ENCODE assay signal across 9 mouse cellular contexts in genomic region chr12:85135513-85136470, GRCm38 (mm10). TPM values are rescaled to one million over a fixed set of nuclear protein-coding genes. Genes with fewer than 3 reads are reported as not detected.
DNase-seq lines count a peak whose midpoint lies in the region; ATAC-seq and TF ChIP-seq lines count a peak whose summit lies in the region.
"Had no signal": no experiment of that assay in that cellular context is flagged by ENCODE, and none has a peak within 500 bp of the region (broad histone marks: within the 10 kb centered on the region; RNA-seq: fewer than 3 reads in every experiment).

No protein-coding gene starts in this region.

- no peaks in the 10 kb centered on the region for H3K9me3 ChIP-seq in heart, postnatal 0 days (replicated peaks; ENCODE audit: control insufficient read depth, low read length)
- H3K9me3 ChIP-seq in stomach, embryonic 15.5 days, result no peaks in the 10 kb centered on the region
- no peaks in the 10 kb centered on the region for H3K9me3 ChIP-seq in stomach, postnatal 0 days (ENCODE audit: control insufficient read depth, low read length)

- 63% methylated on average over 19 of the region's 19 CpGs for WGBS in heart, postnatal 0 days
- WGBS in stomach, embryonic 15.5 days, result 75% methylated on average over 19 of the region's 19 CpGs
- WGBS in stomach, postnatal 0 days, result 78% methylated on average over 19 of the region's 19 CpGs

- no peak overlapping the region for H3K4me3 ChIP-seq in heart, postnatal 0 days (ENCODE audit: low read depth, low read length)
- H3K4me3 ChIP-seq in stomach, embryonic 15.5 days (replicated peaks), result no peak overlapping the region
- no peak overlapping the region for H3K4me3 ChIP-seq in stomach, postnatal 0 days (ENCODE audit: low read depth, low read length)

- no peak overlapping the region for H3K9ac ChIP-seq in heart, postnatal 0 days (replicated peaks; ENCODE audit: low read depth, low read length)
- no peak overlapping the region for H3K9ac ChIP-seq in stomach, embryonic 15.5 days
- H3K9ac ChIP-seq in stomach, postnatal 0 days (ENCODE audit: low read length), result no peak overlapping the region

- H3K4me2 ChIP-seq in heart, postnatal 0 days (ENCODE audit: low read depth, low read length), result no peak overlapping the region
- no peak overlapping the region for H3K4me2 ChIP-seq in stomach, embryonic 15.5 days
- H3K4me2 ChIP-seq in stomach, postnatal 0 days (replicated peaks; ENCODE audit: low read depth), result no peak overlapping the region

- peaks cover 45% of the 10 kb centered on the region for H3K36me3 ChIP-seq in heart, postnatal 0 days (replicated peaks; ENCODE audit: control insufficient read depth, insufficient read depth, low read length)
- peaks cover 31% of the 10 kb centered on the region for H3K36me3 ChIP-seq in stomach, embryonic 15.5 days
- H3K36me3 ChIP-seq in stomach, postnatal 0 days (ENCODE audit: control insufficient read depth, insufficient read depth, low read length), result peaks cover 23% of the 10 kb centered on the region

- TF ChIP-seq CTCF in heart, postnatal 0 days (IDR thresholded peaks at IDR 0.05; ENCODE audit: low read depth), result no peak
- no peak for TF ChIP-seq CTCF in stomach, postnatal 0 days (IDR thresholded peaks at IDR 0.05; ENCODE audit: low read depth)

- H3K4me1 ChIP-seq in heart, postnatal 0 days (ENCODE audit: control insufficient read depth, insufficient read depth), result peaks cover 5% of the 10 kb centered on the region; the same call in 1 of the 2 replicates
- H3K4me1 ChIP-seq in stomach, embryonic 15.5 days, result 0 out of 2 replicates have a peak, but pooled peaks cover 5% of the 10 kb centered on the region
- no peaks in the 10 kb centered on the region for H3K4me1 ChIP-seq in stomach, postnatal 0 days (replicated peaks; ENCODE audit: control insufficient read depth, insufficient read depth)

- peak; percentile 51 for DNase-seq in cerebellum, adult 9-11 months
- no peak for DNase-seq in cerebellum, adult 11-12 months
- peak; percentile 19 for DNase-seq in heart, postnatal 0 days (ENCODE audit: low spot score)
- DNase-seq in heart, adult 8-10 months (ENCODE audit: low spot score), result no peak
- no peak for DNase-seq in stomach, postnatal 0 days (ENCODE audit: low spot score)
- no peak for DNase-seq in thymus, postnatal 14 days
- DNase-seq in left cerebral cortex, adult 8-10 months (ENCODE audit: low spot score in 2 of 2), result no peak

- H3K27ac ChIP-seq in heart, postnatal 0 days (ENCODE audit: low read depth), result no peak overlapping the region
- H3K27ac ChIP-seq in stomach, embryonic 15.5 days, result no peak overlapping the region
- H3K27ac ChIP-seq in stomach, postnatal 0 days (replicated peaks), result no peak overlapping the region

- no peaks in the 10 kb centered on the region for H3K27me3 ChIP-seq in heart, postnatal 0 days (ENCODE audit: control insufficient read depth, insufficient read depth, low read length)
- no peaks in the 10 kb centered on the region for H3K27me3 ChIP-seq in stomach, embryonic 15.5 days (replicated peaks)
- no peaks in the 10 kb centered on the region for H3K27me3 ChIP-seq in stomach, postnatal 0 days (ENCODE audit: control insufficient read depth, insufficient read depth, low read length)

- no peak for TF ChIP-seq EP300 in heart, postnatal 0 days (IDR thresholded peaks at IDR 0.05; ENCODE audit: low read depth)
- TF ChIP-seq EP300 in stomach, postnatal 0 days (optimal IDR thresholded peaks at IDR 0.05), result no peak

- peak; percentile 34; the same call in 1 of the 2 replicates for ATAC-seq in heart, postnatal 0 days (ENCODE audit: insufficient read depth, low read depth)
- ATAC-seq in stomach, embryonic 15.5 days (ENCODE audit: insufficient read depth, low FRiP score, low read depth), result 0 out of 2 replicates have a peak, but pooled peaks have one; percentile 23
- ATAC-seq in stomach, postnatal 0 days (ENCODE audit: low FRiP score, low TSS enrichment), result no peak
- ATAC-seq: midbrain, embryonic 16.5 days had no signal

RNA-seq across cellular contexts. Expression of gene Rps6kl1, which starts 15.3 kb away (rescaled TPM):
- total RNA-seq in heart, postnatal 0 days (2014; rRNA removed; ENCODE audit: low replicate concordance), result 0.04 and 0.11 TPM in 2 replicates
- 0.95 and 1.1 TPM in 2 replicates for polyA plus RNA-seq in heart, postnatal 0 days (2015; fragmentation: Nextera tagmentation; extraction: Ambion mirVana)
- 1 to 10 TPM; 1.7 to 3.5 (median 2.8) TPM for total RNA-seq in heart, adult 8-10 months (2022)
- 1.7 and 1.8 TPM in 2 replicates for polyA plus RNA-seq in stomach, embryonic 15.5 days (2015; fragmentation: Nextera tagmentation; extraction: Ambion mirVana)
- polyA plus RNA-seq in stomach, postnatal 0 days (2015; fragmentation: Nextera tagmentation; extraction: Ambion mirVana), result 0.65 and 0.75 TPM in 2 replicates
- 10 to 100 TPM; 35.0 to 37.6 (median 36.6) TPM for total RNA-seq in left cerebral cortex, adult 8-10 months (2022)

RNA-seq across cellular contexts. Expression of gene Dlst, which starts 25.2 kb away (rescaled TPM):
- 341 and 343 TPM in 2 replicates for total RNA-seq in heart, postnatal 0 days (2014; rRNA removed; ENCODE audit: low replicate concordance)
- polyA plus RNA-seq in heart, postnatal 0 days (2015; fragmentation: Nextera tagmentation; extraction: Ambion mirVana), result 255 and 269 TPM in 2 replicates
- total RNA-seq in heart, adult 8-10 months (2022), result 100 to 1,000 TPM; 715 to 820 (median 788) TPM
- 102 and 106 TPM in 2 replicates for polyA plus RNA-seq in stomach, embryonic 15.5 days (2015; fragmentation: Nextera tagmentation; extraction: Ambion mirVana)
- 63.2 and 70.2 TPM in 2 replicates for polyA plus RNA-seq in stomach, postnatal 0 days (2015; fragmentation: Nextera tagmentation; extraction: Ambion mirVana)
- total RNA-seq in left cerebral cortex, adult 8-10 months (2022), result 100 to 1,000 TPM; 140 to 155 (median 152) TPM

RNA-seq across cellular contexts. Expression of gene Prox2, which starts 25.2 kb away (rescaled TPM):
- total RNA-seq in heart, postnatal 0 days (2014; rRNA removed; ENCODE audit: low replicate concordance), result 0.08 and 2.0 TPM in 2 replicates
- 1.8 and 1.9 TPM in 2 replicates for polyA plus RNA-seq in heart, postnatal 0 days (2015; fragmentation: Nextera tagmentation; extraction: Ambion mirVana)
- total RNA-seq in heart, adult 8-10 months (2022), result 1 to 10 TPM; 1.1 to 3.0 (median 1.8) TPM
- 2.9 and 3.0 TPM in 2 replicates for polyA plus RNA-seq in stomach, embryonic 15.5 days (2015; fragmentation: Nextera tagmentation; extraction: Ambion mirVana)
- polyA plus RNA-seq in stomach, postnatal 0 days (2015; fragmentation: Nextera tagmentation; extraction: Ambion mirVana), result 1.5 and 1.9 TPM in 2 replicates
- total RNA-seq in left cerebral cortex, adult 8-10 months (2022), result 1 to 10 TPM; 2.8 to 3.3 (median 3.1) TPM

RNA-seq across cellular contexts. Expression of gene Pgf, which starts 41.8 kb away (rescaled TPM):
- 4.4 and 5.0 TPM in 2 replicates for total RNA-seq in heart, postnatal 0 days (2014; rRNA removed; ENCODE audit: low replicate concordance)
- polyA plus RNA-seq in heart, postnatal 0 days (2015; fragmentation: Nextera tagmentation; extraction: Ambion mirVana), result 3.6 and 4.0 TPM in 2 replicates
- 1 to 10 TPM; 3.7 to 5.1 (median 4.1) TPM for total RNA-seq in heart, adult 8-10 months (2022)
- 14.7 and 16.0 TPM in 2 replicates for polyA plus RNA-seq in stomach, embryonic 15.5 days (2015; fragmentation: Nextera tagmentation; extraction: Ambion mirVana)
- 3.0 and 3.5 TPM in 2 replicates for polyA plus RNA-seq in stomach, postnatal 0 days (2015; fragmentation: Nextera tagmentation; extraction: Ambion mirVana)
- total RNA-seq in left cerebral cortex, adult 8-10 months (2022), result 1 to 10 TPM; 2.1 to 4.4 (median 3.1) TPM

Comparison
In these comparisons a context has a peak if more than half of its experiments do, and no peak if none do; other contexts are left out.
1. DNase-seq: peak in cerebellum, adult 9-11 months (single experiment) and heart, postnatal 0 days (single experiment); none in cerebellum, adult 11-12 months (single experiment), heart, adult 8-10 months (single experiment), stomach, postnatal 0 days (single experiment), thymus, postnatal 14 days (single experiment) and left cerebral cortex, adult 8-10 months (0 of 2).
2. RNA of gene Rps6kl1, which starts 15.3 kb away (total RNA-seq): 35.0 to 37.6 TPM in left cerebral cortex, adult 8-10 months; 1.7 to 3.5 TPM in heart, adult 8-10 months and 0.04 to 0.11 TPM in heart, postnatal 0 days; every median in the first group is over 4 times any median in the second.